Mouse (Mus musculus) ovary, postnatal 14 days (tissue): ENCODE measurements at regions not wholly inside any gene's neighbourhood (a gene's known extent, or its start where the extent isn't known, plus 50 kb on each side); places are given as distances from the start of the nearest gene placed in this dataset.

ENCODE experiments used
- DNase-seq: peaks from one replicate; pipeline ENCODE4 v3.0.0; 2022; ENCODE audit warnings: low spot score

- DNase-seq = no peak
Measured at GRCm38 (mm10) chr16:64166676-64167407, 302.9 kb upstream of the Epha3 start.

- no peak for DNase-seq
Measured at GRCm38 (mm10) chr16:64166036-64166435, 302.1 kb upstream of the Epha3 start.

- DNase-seq = peak; percentile 24
Measured at GRCm38 (mm10) chr16:64145687-64146535, 281.9 kb upstream of the Epha3 start.
